Mouse (Mus musculus) testis, postnatal 14 days (tissue): Measurements from ENCODE around the gene Slco2a1.
"Not testable (repeated sequence)": the region's sequence is repeated elsewhere in the genome, so short reads cannot be mapped to it uniquely, and the experiment has no call there.

Experiments
- DNase-seq: peaks from one replicate; pipeline ENCODE4 v3.0.0; 2021; ENCODE audit warnings: low spot score

Slco2a1 gene

DNA sequence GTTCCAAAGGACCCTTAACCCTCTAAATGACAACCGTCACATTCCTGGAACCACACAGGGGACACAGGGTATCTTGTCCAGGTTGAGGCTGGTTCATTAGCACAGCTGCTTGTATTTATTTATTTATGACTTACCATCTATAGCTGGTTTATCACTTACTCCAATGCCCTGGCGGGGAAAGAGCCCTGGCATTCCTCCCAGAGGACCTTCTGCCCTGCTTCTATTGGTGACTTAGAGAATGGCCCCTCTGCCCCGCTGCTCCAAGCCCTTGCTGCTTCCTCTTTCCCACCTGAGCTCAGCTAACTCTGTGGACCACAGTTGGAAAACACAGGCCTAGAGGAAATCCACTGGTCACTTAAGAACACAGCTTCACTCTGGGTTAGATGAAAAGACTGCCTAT lies 94.9 kb downstream of the Slco2a1 start:
- no peak for DNase-seq

DNA sequence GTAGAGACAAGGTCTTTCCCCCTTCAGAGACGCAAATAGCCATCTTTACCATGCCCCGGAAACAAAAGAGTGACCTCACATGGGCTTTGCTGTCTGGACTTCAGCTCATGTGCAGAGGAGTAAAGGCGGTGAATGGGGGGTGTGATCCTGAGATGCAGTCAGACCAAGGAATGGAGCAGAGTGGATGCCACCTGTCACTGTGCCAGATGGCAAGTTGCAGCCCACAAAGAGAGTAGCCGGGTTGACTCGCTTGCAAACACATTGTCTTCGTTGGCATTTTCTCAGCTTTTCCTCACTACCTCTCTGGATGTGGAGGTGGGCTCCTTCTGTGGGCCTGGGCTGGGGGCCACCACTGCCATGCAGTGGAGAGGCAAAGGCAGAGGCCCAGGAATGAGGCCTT lies 98.2 kb downstream of the Slco2a1 start:
- DNase-seq: no peak

- DNase-seq: no peak
Observed at GRCm38 (mm10) chr9:103087301-103087700, 98.8 kb downstream of the Slco2a1 start.

DNA sequence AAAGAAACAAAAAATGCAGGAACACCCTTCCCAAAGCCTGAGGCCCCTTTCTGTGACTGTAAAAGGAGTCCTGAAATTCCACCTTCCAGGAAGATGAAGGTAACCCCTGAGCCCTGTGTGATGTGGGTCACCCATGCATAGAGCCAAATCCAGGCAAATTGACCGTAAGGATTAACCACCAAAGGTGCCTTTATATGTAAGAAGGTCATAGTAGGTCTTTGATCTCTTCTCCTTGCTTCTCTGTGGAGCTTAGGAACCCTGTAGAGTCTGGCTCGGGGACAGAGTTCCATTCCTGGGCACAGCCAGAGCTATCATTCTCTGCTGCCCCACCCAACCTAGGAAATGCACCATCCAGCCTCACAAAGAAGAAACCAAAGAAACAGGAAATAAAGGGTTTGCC lies 100.1 kb downstream of the Slco2a1 start:
- DNase-seq: no peak

DNA sequence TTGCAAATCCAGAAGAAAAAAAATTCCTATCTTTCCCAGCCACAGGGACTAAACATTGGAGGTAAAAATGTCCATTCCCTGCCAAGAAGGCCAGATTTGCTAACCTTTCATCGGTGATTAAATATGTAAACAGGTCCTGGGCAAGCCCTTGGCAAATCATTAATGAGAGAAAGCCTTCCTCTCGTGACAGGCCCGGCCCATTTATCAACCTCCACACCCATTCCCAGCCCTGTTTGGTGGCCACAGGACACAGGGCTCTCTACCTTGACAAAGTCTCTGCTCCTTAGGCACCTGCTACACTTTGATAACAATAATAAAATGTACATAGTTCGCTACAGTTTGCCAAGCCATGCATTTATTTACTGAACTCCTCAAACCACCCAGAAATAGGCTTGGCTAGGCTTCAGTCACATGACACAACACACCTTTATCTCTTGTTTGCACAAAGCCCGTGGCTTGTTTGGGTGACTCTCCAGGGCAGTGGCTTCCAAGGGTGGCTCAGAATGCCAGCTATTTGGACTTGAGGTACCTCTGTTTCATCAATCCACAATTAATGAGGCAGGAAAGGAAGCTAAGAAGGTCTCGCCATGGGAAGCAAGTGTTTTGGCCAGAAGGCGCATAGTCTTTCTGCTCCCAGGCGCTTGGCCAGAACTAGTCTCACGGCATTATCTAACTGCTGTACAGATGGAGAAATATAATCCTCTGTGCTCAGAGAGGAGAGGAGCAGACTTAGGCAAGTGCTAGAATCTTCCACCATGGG lies 101.8 kb downstream of the Slco2a1 start:
- no peak for DNase-seq

GRCm38 (mm10) chr9:103091039-103091883 lies 102.7 kb downstream of the Slco2a1 start:
- DNase-seq: no peak

GRCm38 (mm10) chr9:103092248-103092647 lies 103.7 kb downstream of the Slco2a1 start:
- DNase-seq: peak; percentile 79

DNA sequence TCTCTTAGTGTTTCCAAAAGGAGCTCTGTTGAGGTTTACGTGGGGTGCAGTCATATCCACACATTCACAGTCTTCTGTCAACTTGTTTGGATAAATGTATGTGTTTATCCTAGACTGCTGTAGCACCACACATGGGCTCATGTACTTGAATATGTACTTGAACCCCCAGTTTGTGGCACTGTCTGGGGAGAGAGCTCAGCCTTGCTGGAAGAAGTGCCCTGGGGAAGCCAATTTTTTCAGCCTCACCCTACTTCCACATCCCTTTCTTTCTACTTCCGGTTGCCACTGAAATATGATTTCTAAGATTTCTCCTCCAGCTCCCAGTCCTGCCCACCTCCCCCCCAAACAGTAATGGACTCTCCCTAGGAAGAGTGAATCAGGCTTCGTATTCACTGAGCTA lies 105.2 kb downstream of the Slco2a1 start:
- DNase-seq: no peak

GRCm38 (mm10) chr9:103108341-103108798 lies 119.9 kb downstream of the Slco2a1 start:
- DNase-seq: not testable (repeated sequence)

DNA sequence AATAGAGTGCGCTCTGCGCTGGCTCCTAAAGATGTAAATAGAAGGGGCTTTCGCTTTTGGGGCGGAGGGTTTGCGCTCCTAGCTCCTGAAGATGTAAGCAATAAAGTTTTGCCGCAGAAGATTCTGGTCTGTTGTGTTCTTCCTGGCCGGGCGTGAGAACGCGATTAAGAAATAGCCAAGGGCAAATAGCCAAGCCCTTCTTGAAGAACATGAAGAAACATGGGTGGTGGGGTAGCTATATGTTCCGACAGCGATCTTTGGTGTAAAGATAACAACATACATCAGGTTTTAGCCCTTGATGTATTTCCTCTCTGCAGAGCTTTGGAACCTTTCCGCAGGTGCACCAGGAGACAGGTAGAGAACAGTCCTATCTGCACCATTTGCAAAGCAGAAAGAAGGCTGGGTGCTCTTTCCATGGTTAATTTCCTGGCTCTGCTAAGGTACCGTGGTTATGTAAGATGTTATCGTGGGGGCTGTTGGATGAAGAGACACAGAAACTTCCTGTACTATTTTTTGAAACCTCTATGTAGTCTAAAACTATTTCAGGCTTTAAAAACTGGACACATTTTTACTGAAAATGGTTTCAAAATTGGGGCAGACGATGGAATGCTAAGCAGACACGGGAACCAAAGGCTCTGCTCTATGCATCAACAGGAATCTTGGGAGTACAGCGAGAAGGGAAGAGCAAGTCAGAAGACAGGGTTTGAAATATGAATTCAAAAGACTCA lies 120.6 kb downstream of the Slco2a1 start:
- no peak for DNase-seq

DNA sequence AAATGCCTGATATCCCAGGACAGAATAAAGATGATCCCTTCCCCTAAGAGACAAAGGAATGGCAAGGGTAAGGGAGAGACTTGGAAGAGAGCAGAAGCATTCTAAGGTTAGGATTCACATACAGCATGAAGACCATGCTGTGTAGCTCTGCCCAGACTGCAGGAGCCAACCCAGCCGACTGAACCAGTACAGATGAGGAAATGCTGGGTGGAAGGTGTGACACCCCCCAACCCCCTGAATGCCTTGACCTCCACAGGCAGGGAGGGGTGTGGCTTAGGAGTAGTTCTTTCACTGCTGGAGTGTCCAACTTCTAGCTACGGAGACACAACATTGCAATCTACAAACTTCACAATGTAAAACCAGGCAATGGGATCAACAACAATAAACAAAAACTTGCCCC lies 121.4 kb downstream of the Slco2a1 start:
- no peak for DNase-seq

DNA sequence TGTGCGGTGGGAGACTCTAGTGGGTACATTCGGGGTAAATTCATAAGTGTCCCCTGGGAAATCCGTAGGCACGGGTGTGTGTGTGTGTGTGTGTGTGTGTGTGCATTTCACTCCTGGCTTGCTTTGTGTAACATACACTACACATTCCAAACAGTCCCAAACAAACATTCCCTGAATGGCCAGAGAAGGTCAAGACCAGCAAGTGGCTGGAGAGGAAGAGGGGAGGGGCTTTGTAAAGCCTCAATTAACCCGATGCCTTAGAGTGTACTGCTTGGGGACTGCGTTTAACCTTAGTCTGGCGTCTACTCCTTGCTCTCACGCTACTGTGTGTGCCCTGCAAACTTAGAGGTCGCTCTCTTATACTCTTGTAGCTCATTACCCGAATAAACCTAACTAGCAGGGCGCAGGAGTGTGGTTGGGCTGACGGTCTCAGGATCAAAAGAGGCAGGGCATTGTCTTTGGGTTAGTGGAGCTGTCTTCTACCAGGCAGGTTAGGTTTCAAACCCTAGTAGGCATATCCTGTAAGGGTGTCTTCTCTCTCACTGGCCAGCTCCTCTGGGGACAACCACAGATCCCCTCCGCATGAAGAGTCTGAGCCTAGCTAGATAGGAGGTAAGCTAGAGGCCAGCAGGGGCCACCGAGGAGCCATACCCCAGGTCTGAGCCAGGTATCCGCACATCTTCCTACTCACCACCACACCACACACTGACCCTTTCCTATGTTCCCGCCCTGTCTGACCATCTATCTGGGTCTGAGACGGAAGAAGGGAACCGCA lies 122.4 kb downstream of the Slco2a1 start:
- DNase-seq: no peak

GRCm38 (mm10) chr9:103111621-103112470 lies 123.3 kb downstream of the Slco2a1 start, which contains the start of gene Rab6b:
Gene Rab6b (plus strand): TSS chr9:103111787.
- peak; percentile 50 for DNase-seq

DNA sequence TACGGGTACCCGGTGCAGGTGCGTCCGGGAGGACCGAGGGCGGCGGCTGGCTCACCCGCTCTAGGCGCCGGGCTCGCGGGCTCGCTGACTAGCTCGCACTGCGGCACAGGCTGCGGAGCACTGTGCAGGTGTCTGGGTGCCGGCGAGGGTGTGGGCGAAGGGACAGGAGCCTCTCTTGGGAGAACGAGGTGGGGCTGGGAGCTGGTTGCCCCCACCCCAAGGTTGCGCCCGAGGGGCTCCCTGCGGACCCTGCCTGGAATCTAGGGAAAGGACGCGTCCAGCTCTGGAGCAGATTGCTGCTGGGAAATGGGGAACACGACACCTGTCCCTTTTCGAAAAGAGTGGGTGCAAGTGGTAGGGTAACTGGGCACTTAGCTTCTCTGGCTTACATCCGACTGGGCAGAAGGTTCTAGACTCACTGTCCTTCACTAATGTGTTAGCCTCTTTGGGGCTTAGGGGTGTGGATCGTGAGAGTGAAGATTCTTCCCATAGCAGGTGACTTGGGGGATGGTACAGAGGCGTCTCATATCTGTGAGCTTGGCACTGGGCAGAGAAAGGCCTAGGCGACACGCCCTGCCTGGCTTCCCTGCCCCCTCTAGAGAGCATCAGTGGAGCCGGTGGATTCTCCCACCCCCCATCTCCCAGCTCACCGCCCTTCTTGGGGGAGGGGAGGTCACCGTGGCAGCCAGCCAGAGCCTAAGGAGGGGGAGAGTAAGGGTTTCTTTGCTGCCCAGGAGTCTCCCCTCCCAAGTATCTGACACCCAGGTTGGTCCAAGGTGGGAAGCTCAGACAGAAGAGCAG lies 124.2 kb downstream of the Slco2a1 start:
- DNase-seq: no peak

GRCm38 (mm10) chr9:103113351-103113750 lies 124.8 kb downstream of the Slco2a1 start:
- no peak for DNase-seq

- no peak for DNase-seq
Observed at GRCm38 (mm10) chr9:103114326-103114725, 125.8 kb downstream of the Slco2a1 start.

DNA sequence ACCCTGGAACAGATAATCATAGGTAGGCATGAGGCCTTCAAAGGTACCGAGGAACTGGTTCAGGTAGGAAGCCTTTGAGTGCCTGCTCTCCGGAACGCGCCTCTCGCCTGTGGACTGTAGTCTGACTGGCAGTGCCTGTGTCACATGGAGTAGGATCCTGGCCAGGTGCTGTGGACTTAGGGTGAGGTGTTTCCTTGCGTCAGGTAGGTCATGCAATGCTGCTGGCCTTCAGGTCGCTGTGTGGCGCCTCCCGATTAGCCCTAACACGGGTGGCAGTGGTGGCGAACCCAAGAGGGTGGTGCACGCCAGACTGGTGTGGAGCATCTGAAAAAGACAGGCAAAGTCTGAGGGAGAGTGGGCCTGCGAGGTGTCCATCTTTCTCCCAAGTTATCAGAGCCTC lies 126.4 kb downstream of the Slco2a1 start:
- DNase-seq: no peak

GRCm38 (mm10) chr9:103116941-103117340 lies 128.4 kb downstream of the Slco2a1 start:
- no peak for DNase-seq

DNA sequence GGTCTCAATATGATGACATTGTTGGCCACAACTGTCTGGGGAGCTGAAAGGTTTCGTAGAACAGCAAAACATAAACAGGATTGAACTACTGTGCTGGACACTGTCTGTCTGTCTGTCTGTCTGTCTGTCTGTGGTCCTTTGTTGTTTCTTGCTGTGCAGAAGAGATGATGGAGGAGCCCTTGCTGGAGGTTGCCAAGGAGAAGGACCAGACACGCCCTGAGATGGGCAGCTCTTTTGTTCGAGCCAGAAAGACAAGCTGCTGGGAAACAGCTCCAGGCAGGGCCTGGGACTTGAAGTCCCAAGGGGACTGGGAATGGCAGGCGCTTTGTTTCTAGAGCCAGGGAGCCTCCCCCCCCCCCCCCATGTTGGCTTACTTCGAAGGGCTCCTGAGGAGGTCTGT lies 129.0 kb downstream of the Slco2a1 start:
- DNase-seq: no peak

- no peak for DNase-seq
Observed at GRCm38 (mm10) chr9:103117951-103118350, 129.4 kb downstream of the Slco2a1 start.
